Mouse (Mus musculus): ENCODE results near the gene Ltb.

The Ltb gene

DNA sequence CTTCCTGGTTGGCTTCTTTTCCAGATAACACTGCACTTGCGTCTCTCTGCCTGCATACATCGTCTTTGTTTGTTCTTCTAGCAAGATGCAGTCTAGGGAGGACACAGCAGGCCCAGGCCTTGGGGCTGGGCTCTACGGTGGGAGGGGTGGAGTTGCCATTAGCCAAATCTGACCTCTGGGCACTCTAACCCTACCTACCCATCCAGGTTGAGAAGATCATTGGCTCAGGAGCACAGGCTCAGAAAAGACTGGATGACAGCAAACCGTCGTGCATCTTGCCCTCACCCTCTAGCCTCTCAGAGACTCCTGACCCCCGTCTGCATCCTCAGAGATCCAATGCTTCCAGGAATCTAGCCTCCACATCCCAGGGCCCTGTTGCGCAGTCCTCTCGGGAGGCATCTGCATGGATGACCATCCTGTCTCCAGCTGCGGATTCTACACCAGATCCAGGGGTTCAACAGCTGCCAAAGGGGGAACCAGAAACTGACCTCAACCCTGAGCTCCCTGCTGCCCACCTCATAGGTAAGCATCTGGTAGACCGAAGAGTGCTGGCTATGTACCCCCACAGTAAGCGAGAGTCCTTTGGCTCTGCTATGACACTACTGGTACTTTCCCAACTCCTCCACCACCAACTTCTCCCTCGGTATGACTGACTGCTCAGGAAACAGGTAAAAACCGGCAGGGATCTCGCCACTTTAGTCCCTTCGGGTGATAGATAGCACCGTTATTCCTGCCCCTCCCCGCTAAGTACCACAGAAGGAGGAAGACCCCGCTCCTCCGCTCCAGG lies 798 bp downstream of the Ltb start:
- no peak for DNase-seq (ENCODE audit: low spot score)

GRCm38 (mm10) chr17:35195631-35196320 lies 1.5 kb downstream of the Ltb start:
- peak; percentile 86 for DNase-seq (ENCODE audit: low spot score)

- DNase-seq (ENCODE audit: low spot score), result no peak
Observed at GRCm38 (mm10) chr17:35196321-35196641, 2.0 kb downstream of the Ltb start.

GRCm38 (mm10) chr17:35197126-35197525 lies 2.9 kb downstream of the Ltb start:
- DNase-seq (ENCODE audit: low spot score), result no peak

- DNase-seq (ENCODE audit: low spot score), result no peak
Observed at GRCm38 (mm10) chr17:35198029-35198428, 3.8 kb downstream of the Ltb start.

DNA sequence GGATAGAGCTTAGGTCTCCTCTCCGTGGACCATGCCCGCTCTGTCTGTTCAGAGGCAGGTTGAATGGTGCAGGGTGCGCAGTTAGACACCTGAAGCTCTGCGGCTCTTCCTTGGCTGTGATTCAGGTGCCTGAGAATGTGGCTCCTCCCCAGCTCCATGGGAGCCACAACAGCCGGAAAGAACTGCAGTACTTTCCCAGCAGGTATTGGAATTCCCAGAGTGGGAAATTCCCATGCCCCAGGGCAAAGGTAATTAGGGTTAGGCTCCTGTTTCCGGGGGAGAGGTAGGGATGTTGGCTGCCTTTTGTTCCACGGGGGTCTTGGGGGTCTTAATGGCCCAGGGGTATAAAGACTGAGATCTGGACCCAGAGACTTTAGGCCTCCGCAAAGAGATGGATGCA lies 4.7 kb downstream of the Ltb start:
- DNase-seq (ENCODE audit: low spot score), result no peak

DNA sequence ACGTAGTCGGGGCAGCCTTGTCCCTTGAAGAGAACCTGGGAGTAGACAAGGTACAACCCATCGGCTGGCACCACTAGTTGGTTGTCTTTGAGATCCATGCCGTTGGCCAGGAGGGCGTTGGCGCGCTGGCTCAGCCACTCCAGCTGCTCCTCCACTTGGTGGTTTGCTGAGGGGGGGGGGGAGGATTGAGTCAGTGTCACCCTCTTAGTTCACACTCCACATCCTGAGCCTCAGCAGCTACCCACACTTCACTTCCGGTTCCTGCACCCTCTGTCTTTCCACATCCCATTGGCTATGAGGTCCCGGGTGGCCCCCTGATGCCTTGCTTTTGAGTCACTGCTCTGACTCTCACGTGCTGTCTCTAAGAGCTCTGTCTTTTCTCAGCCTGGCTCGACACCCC lies 6.2 kb downstream of the Ltb start:
- DNase-seq (ENCODE audit: low spot score), result no peak

- DNase-seq (ENCODE audit: low spot score), result no peak
Observed at GRCm38 (mm10) chr17:35201128-35201527, 6.9 kb downstream of the Ltb start.

GRCm38 (mm10) chr17:35201787-35202186 lies 7.5 kb downstream of the Ltb start, which contains the start of gene Tnf:
Gene Tnf (minus strand): TSS chr17:35202007.
- DNase-seq (ENCODE audit: low spot score), result no peak

- DNase-seq (ENCODE audit: low spot score), result no peak
Observed at GRCm38 (mm10) chr17:35202442-35202841, 8.2 kb downstream of the Ltb start.

GRCm38 (mm10) chr17:35204494-35205379 lies 10.5 kb downstream of the Ltb start, which contains the start of gene Lta:
Gene Lta (minus strand): TSS chr17:35205351.
- no peak for DNase-seq (ENCODE audit: low spot score)

DNA sequence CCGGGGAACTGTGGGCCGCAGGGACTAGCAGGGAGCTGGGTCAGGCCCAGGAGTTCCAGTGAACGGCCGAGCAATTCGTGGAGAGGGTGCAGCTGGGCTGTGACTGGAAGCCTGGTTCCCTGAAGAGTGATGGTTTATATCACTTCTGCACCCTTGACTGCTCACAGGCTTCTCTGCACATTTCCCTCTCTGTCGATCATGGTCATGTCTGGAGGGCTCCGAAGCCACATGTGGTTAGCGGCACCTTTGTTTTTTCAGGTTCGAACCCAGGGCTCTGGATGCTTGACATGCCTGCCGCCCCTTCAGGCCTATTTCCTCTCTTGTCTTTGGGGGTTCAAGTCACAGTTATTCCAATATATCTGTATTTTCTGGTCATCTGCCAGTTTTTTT lies 11.1 kb downstream of the Ltb start:
- DNase-seq (ENCODE audit: low spot score), result no peak

- no peak for DNase-seq (ENCODE audit: low spot score)
Observed at GRCm38 (mm10) chr17:35209785-35210535, 15.7 kb downstream of the Ltb start.

DNA sequence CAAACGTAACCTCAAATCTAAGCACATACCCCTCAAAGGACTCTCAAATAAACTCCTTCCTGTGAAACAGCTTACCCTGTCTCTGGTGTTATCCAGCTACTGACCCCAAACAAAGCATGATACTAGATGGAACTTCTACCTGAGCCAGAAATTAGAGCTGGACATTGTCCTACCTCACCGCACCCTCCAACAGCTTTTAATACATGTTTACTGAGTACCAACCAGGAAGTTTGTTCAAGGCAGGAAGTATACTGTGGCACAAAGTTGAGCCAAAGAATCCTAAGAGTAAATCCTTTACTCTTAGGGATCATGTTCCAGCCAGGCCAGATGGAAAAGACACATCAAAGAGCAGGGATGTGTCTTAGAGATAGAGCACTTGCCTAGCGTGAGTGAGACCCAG lies 16.4 kb downstream of the Ltb start:
- no peak for DNase-seq (ENCODE audit: low spot score)

DNA sequence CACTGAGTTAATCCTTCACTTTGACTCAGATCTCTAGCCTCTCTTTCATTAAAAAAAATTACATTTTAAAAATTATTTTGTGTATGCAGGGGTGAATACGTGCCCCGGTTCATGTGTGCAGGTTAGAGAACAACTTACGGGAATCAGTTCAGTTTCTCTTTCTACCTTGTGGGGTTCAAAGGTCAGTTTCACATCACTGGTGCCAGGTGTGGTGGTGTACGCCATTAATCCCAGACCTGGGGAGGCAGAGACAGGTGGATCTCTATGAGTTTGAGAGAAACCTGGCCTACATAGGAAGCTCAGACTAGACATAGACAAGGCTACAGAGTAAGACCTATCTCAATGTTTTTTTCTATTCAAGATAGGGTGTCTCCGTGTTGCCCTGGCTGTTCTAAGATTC lies 18.8 kb downstream of the Ltb start:
- no peak for DNase-seq (ENCODE audit: low spot score)

- DNase-seq (ENCODE audit: low spot score), result no peak
Observed at GRCm38 (mm10) chr17:35218516-35219193, 24.4 kb downstream of the Ltb start.

GRCm38 (mm10) chr17:35219601-35220041 lies 25.4 kb downstream of the Ltb start:
- DNase-seq (ENCODE audit: low spot score), result no peak

DNA sequence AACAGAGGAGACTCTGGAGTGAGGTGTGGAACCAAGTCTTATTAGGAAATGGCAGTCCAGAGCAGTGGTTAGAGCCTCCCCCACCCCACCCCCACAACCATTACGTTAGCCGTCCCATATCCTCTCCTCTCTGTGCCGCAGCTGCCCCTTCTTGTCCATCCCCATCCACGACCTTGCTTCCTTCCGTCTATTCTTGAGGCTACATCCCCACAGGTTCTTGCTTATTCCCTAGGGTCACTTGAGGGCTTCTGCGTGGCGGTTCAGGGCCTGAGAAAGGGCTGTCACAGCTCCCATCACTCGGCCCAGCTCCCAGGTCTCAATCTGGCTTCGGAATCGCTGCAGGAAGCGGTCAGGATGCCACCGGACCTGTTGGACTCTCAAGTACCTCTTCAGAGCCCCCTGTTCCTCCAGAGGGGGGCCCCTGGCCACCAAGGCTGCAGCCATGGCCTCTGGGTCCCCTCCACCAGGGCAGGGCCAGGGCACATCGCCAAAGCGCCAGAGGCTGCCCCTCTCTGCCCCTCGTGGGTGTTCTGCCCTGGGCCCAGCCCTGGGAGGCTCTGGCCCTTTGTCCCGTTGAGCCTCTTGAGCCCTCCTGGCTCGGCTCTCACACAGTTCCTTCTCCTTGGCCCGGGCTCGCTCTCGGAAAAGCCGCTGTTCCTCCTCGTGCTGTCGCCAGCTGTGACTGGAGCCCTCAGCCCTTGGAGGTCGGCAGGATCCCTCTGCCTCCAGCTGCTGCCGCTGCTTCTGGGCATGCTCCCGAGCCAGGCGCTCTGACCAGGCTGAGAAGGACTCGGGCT lies 26.1 kb downstream of the Ltb start, which contains the start of gene Gm16181:
Gene Gm16181, plus strand, starts transcription at position 679 of the 797 bp plus-strand sequence.
- no peak for DNase-seq (ENCODE audit: low spot score)

DNA sequence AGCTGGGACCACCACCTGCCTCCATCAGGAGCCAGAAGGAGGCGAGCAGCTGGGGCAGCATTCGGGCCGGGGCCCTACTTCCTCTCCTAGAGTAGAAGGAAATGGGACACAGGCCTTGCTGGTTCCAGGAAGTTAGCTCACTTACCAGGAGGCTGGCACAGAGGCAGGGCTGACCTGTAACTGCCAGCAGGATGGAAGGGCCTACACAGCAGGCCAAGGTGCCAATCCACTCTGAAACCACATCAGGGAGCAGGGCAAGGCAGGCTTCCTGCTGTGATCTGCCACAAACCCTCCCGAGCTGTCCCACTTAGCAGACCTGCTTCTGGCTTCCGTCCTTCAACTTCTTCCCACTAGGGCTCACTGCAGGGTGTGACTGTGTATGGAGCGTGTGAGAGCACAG lies 28.1 kb downstream of the Ltb start:
- no peak for DNase-seq (ENCODE audit: low spot score)

DNA sequence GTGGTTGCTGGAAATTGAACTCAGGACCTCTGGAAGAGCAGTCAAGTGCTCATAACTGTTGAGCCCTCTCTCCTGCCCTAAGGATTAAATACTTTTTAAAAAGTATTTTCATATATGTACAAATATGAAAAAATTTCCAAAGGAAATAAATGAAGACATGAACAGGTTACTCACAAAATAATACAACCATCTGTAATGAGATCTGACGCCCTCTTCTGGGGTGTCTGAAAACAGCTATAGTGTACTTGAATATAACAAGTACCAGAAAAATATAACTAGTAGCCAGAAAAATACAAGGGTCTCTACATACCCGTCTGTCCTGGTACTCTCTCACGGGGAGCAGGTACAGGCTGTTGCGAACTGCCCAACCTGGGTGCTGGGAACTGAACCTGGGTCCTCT lies 30.4 kb downstream of the Ltb start:
- no peak for DNase-seq (ENCODE audit: low spot score)

All from embryo, embryonic 10 days (tissue).